Mouse (Mus musculus) splenic B cell, adult 2 months (primary cell): ENCODE results near the gene Dirc2.

Source experiments
- DNase-seq: peaks from one replicate; pipeline ENCODE4 v3.0.0-alpha.2; 2011; ENCODE audit warnings: low read depth, low spot score
- H3K27me3 ChIP-seq: 2 replicates; pipeline ENCODE4 v1.6.1; 2012; ENCODE audit warnings: mild to moderate bottlenecking, low read length, moderate library complexity, mixed read lengths; ENCODE audit not compliant: control insufficient read depth, poor library complexity, insufficient read depth, severe bottlenecking
- H3K36me3 ChIP-seq: 2 replicates; pipeline ENCODE4 v1.6.1; 2012; ENCODE audit warnings: mild to moderate bottlenecking, low read length, moderate library complexity, mixed read lengths; ENCODE audit not compliant: control insufficient read depth, poor library complexity, insufficient read depth, severe bottlenecking

Dirc2 gene

DNA sequence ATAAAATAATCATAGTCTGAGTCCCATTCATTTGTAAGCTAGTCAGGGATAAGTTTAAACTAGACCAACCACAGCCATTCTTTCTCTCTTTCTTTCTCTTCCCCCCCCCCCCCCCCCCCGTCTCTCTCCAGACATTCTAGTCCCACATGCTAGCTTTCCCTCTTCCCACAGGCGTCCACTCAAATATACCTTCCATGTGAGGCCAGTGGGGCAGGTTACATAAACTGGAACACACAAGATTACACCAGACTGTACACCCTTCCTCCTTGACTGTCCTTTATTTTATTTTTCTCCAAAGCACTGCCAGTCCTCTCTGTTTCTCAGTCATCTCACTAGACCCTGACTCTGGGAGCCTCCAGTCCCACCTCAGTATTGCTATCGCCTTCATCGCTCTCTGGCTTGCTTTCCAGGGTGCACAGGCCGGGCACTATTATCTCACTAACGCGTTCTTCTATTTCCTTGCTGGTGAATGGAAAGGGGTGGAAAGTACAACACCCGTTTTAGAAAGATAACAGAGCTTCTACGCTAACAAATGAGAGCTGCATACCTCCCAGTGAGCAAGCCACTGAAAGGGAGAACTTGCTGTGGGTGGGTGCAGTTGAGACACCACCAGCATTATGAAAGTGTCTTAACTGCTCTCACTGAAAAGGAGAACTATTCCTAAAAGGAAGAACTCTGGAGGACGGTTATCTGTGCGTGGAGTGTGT is 5.4 kb downstream of the Dirc2 start:
- no peak for DNase-seq

DNA sequence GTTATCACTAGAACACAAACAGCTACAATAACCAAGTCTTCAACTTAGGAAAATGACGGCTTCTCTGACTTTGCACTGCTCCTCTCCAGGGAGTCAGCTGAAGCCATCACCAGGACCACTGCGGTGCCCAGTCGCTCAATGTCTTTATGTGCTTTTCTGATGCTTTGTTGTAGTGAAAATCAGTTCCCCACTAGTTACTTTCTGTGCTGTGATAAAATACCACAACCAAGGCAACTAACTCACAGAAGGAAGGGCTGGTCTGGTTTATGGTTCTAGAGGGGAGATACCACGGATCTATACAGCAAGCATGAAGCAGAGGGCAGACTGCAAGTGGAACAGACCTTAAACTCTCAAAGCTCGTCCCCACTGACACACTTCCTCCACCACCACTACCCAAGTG is 9.8 kb downstream of the Dirc2 start:
- Histone ChIP-seq H3K36me3 (no peaks in the 10 kb centered on the region), H3K27me3 (no peaks in the 10 kb centered on the region)
- DNase-seq, result no peak

More for the DNA sequence above, 5.4 kb downstream of the Dirc2 start:
- Histone ChIP-seq H3K27me3 (no peaks in the 10 kb centered on the region), H3K36me3 (no peaks in the 10 kb centered on the region)

DNA sequence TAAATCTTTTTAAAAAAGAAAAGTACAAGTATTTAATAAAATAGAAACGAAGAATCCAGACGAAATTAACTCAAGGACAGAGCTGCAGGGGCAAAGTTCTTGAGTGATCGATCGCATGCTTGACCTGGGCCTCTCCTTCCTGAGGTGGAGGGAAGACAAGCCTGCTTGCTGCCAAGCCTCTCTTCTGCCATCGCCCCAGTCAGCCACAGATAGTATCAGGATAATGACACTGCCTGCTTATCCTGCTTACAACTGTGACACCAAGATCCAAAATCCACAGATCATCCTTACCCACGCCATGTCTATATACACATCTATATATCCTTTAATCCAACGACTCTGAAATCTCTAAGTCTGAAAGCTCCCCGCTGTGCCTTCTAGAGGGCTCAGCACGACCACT is 12.5 kb downstream of the Dirc2 start:
- H3K36me3 ChIP-seq, result no peaks in the 10 kb centered on the region
- no peak for DNase-seq

DNA sequence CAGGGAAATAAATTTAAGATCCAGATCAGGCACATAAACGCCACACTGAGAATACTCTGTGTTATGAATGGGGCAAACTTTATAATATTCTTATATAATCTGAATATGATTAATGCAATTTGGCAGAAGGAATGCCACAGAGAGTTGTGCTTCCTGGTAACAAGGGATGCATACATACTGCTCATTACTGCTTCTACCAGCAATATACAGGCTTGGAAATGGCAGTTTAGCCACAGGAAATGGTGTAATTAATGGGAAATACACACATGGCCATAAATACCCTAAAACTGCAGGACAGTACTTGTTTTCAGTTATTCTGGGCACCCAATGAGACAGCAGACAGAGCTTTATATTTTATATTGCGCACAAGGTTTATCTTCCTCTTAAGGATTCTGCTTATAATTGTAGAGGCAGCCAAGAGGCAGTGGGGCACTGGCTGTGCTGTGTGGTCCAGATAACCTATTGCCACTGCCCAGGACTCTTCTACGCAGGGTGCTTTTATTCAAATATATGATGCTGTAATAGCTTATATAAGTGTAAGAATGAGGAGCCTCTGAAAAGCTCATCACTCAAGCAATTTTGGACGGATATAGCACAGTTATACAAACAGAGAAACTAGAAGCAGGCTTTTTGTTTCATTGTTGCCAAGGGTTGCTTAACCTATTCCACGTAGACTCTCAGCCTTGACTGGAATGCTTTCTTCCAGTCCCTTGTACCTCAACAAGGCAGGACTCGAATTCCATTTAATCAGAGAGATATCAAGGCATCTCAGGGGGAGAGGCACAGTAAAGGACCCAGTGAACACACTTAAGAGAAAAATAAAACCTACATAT is 13.4 kb downstream of the Dirc2 start:
- H3K36me3 ChIP-seq, result no peaks in the 10 kb centered on the region
- DNase-seq, result no peak
- no peaks in the 10 kb centered on the region for H3K27me3 ChIP-seq

More for the DNA sequence above, 12.5 kb downstream of the Dirc2 start:
- no peaks in the 10 kb centered on the region for H3K27me3 ChIP-seq

DNA sequence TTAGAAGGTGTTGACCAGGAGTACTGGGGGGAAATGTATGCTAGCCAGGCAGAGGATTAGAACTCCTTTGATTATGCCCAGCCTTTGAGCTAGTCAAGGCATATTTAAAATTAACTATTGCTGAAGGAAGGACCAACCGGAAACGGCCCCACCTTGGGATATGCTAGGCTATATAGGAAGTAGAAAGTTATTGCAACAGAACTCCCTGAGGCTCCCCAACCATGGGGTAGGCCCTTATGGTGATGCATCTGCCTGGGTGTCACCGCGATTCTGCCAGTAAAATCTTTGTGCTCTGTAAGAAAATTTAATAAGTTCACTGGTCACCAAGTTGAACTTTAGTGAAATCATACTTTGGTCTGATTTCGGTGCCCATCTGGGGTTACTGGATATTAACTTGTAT is 15.2 kb downstream of the Dirc2 start:
- no peaks in the 10 kb centered on the region for H3K36me3 ChIP-seq
- DNase-seq, result no peak
- H3K27me3 ChIP-seq, result no peaks in the 10 kb centered on the region

DNA sequence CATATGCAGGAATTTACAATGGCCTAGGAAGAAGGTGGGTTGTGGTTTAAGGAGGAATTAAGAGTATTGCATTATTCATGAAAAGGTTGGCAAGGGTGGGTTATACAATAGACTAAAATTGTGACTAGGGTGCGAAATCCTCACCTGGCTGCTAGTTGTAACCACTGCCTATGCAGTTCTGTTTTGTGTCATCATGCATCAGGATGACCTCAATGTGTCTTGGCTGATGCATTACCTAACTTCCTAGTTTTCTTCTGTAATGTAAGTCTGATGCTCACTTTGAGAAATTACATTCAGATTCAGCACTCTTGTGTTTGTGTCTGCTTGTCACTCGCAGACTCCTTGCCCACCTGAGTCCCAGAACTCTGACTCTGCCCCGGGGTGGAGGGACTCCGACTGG is 17.3 kb downstream of the Dirc2 start:
- H3K27me3 ChIP-seq, result no peaks in the 10 kb centered on the region
- DNase-seq, result no peak

DNA sequence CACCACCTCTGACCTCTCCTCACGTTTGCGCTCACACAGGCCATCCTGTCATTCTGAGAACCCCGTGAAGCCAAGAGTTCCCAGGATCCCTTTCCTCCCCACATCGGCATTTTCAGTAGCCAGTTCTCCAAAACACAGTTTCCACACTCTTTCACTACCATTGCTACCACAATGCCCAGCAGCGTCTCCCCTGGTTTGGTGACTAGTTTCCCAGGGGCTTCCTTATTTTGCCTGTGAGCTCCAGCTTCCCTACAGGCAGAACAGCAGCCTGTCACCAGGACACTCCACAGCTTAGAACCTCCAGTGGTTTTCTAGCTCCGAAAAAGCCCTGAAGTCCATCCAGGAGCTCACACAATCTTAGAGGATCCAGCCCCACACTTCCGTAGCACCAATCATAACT is 19.8 kb downstream of the Dirc2 start:
- no peaks in the 10 kb centered on the region for H3K36me3 ChIP-seq
- no peak for DNase-seq

More for the DNA sequence above, 17.3 kb downstream of the Dirc2 start:
- H3K36me3 ChIP-seq, result no peaks in the 10 kb centered on the region

DNA sequence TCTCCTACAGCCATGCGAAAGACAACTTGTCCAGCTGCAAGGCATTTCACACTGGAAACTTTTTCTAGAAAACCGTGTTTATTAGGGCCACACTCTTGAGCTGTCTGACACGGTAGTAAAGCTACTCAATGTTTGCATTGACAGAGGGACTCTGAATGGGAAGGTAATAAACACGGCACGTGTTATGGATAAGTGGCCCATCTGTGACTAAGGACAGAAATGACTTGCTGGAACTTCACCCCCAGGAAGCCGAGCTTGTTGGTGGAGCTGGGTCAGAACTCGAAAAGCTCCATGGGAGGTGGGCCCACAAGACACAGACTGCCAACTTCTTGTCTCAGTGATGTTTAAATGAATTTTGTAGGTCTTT is 20.9 kb downstream of the Dirc2 start:
- DNase-seq, result no peak
- Histone ChIP-seq H3K36me3 (no peaks in the 10 kb centered on the region), H3K27me3 (no peaks in the 10 kb centered on the region)

More for the DNA sequence above, 19.8 kb downstream of the Dirc2 start:
- no peaks in the 10 kb centered on the region for H3K27me3 ChIP-seq

DNA sequence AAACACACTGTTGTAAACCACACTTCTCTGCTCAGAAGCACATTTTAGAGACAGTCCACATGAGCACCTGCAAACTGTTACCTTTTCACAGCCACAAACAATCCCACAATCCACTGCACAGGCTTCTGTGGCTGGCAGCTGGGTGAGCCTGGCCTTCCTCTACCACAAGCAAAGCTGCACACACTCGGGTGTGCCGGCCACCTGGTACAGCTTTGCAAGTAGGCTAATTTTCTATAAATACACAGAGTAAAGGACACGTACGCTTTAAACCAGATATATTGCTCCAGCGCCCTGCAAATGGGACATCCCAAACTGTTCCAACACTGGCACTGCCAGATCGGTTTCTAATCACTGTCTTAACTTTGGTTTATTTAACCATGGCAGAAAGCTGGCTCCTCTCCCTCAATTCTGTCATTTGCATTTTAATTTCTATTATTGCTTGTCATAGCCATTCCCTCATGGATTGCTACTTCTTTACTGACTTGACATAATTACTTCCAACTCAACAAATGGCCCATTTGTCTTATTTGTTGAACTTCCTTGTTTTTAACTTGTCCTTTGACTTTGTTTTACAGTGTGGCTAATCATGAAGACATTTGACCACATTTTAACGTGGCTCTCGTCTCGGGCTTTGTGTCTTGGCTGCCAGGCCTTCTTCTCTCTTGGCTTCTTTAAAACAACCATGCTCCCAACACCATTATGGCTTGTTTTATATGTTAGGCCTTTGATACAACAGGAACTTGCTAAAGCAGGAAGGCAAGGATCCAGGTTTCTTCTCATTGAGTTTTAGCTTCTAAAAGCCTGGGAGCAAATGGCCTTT is 21.5 kb downstream of the Dirc2 start:
- Histone ChIP-seq H3K27me3 (no peaks in the 10 kb centered on the region), H3K36me3 (no peaks in the 10 kb centered on the region)
- peak; percentile 15 for DNase-seq

DNA sequence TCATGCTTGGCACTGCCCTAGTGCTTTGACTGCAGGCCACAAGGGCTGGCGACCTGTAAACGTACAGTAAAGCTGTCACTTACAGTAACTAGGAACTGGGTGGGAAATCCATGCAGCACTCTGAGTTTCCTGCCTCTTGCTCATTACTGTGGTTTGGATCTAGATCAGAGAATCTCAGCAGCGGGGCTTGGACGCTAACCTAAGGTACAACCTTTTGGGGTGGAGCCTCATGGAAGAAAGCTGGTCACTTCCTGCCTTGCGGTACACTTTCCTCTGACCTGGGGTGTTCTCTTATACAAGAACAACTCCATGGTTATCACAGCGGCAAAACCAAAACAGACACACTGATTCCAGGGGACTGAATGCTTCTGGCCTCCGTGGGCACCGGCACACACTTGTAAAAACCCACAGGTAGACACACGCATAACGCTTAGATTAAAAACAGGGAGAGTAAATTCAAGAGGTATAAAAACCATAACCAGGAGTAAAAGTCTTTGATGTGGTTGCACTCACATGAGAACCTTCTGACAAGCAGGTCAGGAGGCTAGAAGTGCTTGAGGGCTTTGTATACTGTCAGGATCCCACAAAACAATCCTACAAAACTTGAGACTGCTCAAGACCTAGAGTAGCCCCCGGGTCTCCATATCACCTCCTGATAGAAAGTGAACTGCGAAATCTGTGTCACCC is 26.8 kb downstream of the Dirc2 start:
- Histone ChIP-seq H3K27me3 (no peaks in the 10 kb centered on the region), H3K36me3 (no peaks in the 10 kb centered on the region)
- peak; percentile 33 for DNase-seq

DNA sequence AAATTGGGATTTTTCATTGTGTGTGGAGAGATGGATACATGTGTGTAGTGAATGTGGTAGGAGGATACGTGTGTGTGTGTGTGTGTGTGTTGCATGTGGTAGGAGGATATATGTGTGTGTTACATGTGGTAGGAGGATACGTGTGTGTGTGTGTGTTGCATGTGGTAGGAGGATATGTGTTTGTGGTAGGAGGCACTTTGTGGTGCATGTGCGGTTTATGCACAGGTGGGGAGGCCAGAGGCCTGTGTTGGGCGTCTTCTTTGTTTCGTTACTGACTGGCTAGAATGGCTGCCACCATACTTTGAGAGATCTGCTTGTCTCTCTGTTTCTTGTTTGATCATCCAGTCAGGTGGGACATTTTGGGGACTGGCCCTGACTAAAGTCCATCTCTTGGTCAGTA is 27.5 kb downstream of the Dirc2 start:
- no peak for DNase-seq
- H3K27me3 ChIP-seq, result no peaks in the 10 kb centered on the region
- H3K36me3 ChIP-seq, result no peaks in the 10 kb centered on the region

DNA sequence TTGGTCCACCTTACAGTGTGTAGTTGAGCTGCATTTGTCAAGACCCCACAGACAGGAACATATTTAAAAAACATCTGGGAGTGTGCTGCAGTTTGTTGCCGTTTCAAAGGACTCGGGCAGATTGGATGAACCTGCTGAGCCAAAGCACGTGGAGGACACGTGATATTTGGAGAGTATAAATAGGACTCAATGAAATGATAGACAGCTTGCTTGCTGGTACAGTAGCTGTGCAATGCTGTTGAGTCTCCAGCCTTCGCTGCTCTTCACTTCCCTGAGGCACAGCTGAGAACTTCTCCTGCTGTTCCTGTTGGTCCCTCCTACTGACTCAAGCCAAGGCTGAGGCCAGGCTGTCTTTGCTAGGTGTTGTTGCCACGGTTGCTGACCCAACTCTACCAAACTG is 28.2 kb downstream of the Dirc2 start:
- no peaks in the 10 kb centered on the region for H3K36me3 ChIP-seq
- no peak for DNase-seq
- no peaks in the 10 kb centered on the region for H3K27me3 ChIP-seq

DNA sequence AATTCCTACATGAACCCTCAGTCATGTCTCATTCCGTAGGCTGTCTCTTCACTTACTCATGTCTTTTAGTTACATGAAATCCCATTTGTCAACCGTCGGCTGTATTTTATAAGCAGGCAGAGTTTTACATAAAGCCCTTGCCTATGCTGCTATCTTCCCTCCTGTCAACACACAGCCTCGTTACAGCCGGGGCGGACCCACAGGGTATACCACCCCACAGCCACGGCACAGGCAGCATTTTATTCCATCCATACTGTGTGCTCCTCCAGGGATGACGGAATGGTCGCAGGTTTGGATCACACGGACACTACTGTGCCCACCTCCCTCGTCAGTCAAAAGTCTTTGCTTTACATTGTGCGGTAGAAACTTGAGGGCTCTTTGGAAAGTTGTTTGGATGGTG is 28.8 kb downstream of the Dirc2 start:
- Histone ChIP-seq H3K27me3 (no peaks in the 10 kb centered on the region), H3K36me3 (no peaks in the 10 kb centered on the region)
- no peak for DNase-seq

DNA sequence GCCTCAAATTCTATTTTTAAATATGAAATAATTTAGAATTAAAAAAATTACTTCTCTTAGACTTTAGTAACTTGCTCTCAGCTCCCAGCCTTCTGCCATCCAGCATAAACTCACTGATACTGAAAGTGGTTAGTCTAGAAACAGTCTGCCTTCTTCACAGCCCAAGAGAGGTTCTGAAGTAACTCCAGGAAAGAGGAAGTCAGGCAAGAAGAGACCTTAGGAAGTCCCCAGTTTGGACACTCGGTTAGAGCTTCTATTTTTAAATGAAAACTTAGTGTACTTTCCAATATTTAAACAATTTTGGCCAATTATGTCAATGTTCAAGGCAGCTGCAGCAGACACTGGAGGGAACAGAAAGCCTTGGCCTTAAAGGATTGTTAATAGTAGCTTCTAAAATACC is 29.6 kb downstream of the Dirc2 start:
- Histone ChIP-seq H3K36me3 (no peaks in the 10 kb centered on the region), H3K27me3 (no peaks in the 10 kb centered on the region)
- peak; percentile 28 for DNase-seq
